10 mouse cellular contexts compared by ENCODE assay signal in the genomic region with DNA sequence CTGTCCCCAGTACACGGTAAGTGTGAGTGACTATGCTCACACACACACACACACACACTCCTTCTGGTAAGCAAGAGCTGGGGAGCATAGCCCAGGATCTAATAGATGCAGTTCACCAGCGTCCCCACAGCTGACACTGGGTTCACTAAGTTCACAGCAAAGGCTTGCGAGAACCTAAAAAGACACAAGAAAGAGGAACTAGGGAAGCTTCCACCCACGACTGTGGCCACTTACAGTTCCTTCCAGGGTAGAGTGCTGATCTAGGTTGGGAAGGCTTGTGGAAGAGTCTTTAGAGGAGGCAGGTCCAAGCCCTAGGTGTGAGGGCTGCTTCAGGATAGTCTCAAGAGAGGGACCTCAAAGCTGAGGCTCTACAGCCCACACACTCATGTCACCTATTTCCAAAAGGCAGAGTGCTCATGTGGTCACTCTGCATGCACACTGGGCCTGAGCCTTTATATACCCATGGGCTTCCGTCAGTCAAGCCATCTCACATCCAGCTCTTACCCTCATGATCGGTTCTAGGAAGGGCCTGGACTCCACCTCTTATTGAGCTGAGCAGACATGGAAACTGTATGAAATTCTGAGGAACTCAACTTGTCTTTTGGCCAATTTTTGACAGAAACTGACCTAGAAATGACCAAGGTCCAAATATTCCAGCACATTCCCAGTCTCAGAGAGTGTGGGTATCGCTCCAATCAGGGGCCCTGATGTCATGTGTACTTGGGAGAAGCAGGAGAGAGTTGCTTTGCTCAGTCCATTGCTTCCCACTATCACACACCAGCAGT. TPM values are rescaled to one million over a fixed set of nuclear protein-coding genes. Genes with fewer than 3 reads are reported as not detected.
DNase-seq lines count a peak whose midpoint lies in the region; ATAC-seq and TF ChIP-seq lines count a peak whose summit lies in the region.
"Had no signal": no experiment of that assay in that cellular context is flagged by ENCODE, and none has a peak within 500 bp of the region (broad histone marks: within the 10 kb centered on the region; RNA-seq: fewer than 3 reads in every experiment).

No protein-coding gene starts in this region.

- H3K4me3 ChIP-seq in liver, embryonic 12.5 days = no peak overlapping the region
- H3K4me3 ChIP-seq in liver, embryonic 11.5 days (ENCODE audit: low read depth, low read length) = no peak overlapping the region
- no peak overlapping the region; the same call in 1 of the 2 replicates for H3K4me3 ChIP-seq in G1E (ENCODE audit: low read depth, low read length)
- H3K4me3 ChIP-seq in bone marrow macrophage, adult 2 months (ENCODE audit: insufficient read depth, low read length) = no peak overlapping the region
- H3K4me3 ChIP-seq in megakaryocyte, embryonic 14.5 days (replicated peaks) = peak overlapping the region; percentile 64
- H3K4me3 ChIP-seq: midbrain, embryonic 15.5 days had no signal

- no peak overlapping the region for H3K9ac ChIP-seq in liver, embryonic 12.5 days
- no peak overlapping the region for H3K9ac ChIP-seq in liver, embryonic 11.5 days (ENCODE audit: low read depth, low read length)
- H3K9ac ChIP-seq: midbrain, embryonic 15.5 days had no signal

- no peak for TF ChIP-seq POLR2A in bone marrow macrophage, adult 2 months (IDR thresholded peaks at IDR 0.05; ENCODE audit: borderline replicate concordance, low read depth, low read length)

- peak overlapping the region; percentile 38 for H3K27ac ChIP-seq in liver, embryonic 12.5 days
- H3K27ac ChIP-seq in liver, embryonic 11.5 days (ENCODE audit: low read depth, low read length) = no peak overlapping the region
- peak overlapping the region; percentile 98 for H3K27ac ChIP-seq in bone marrow macrophage, adult 2 months (ENCODE audit: insufficient read depth, low read depth, low read length)
- H3K27ac ChIP-seq: midbrain, embryonic 15.5 days had no signal

- no peak overlapping the region for H3K4me2 ChIP-seq in liver, embryonic 12.5 days
- H3K4me2 ChIP-seq in liver, embryonic 11.5 days = no peak overlapping the region
- H3K4me2 ChIP-seq: midbrain, embryonic 15.5 days had no signal

- no peak for TF ChIP-seq CTCF in G1E (IDR thresholded peaks at IDR 0.05; ENCODE audit: low read depth, low read length)
- TF ChIP-seq CTCF in bone marrow macrophage, adult 2 months (IDR thresholded peaks at IDR 0.05; ENCODE audit: low read depth, low read length) = no peak

- no peak for ATAC-seq in liver, embryonic 12.5 days
- ATAC-seq in liver, embryonic 11.5 days (replicated peaks; ENCODE audit: low FRiP score) = no peak
- ATAC-seq in G1E (ENCODE audit: extremely low read depth, insufficient number of reproducible peaks, low FRiP score, poor library complexity, severe bottlenecking) = peak; percentile 29; the same call in 1 of the 2 replicates
- ATAC-seq: midbrain, embryonic 15.5 days had no signal

- peaks cover 96% of the 10 kb centered on the region for H3K36me3 ChIP-seq in liver, embryonic 12.5 days
- H3K36me3 ChIP-seq in liver, embryonic 11.5 days (ENCODE audit: control insufficient read depth, insufficient read depth, low read length) = peaks cover 43% of the 10 kb centered on the region
- peaks cover 93% of the 10 kb centered on the region for H3K36me3 ChIP-seq in G1E (replicated peaks)
- H3K36me3 ChIP-seq in megakaryocyte, embryonic 14.5 days (replicated peaks; ENCODE audit: low read length) = peaks cover 89% of the 10 kb centered on the region

- 73% methylated on average over 7 of the region's 7 CpGs for WGBS in liver, embryonic 12.5 days (ENCODE audit: insufficient replicate concordance)
- WGBS in liver, embryonic 11.5 days = 80% methylated on average over 7 of the region's 7 CpGs

- no peaks in the 10 kb centered on the region for H3K27me3 ChIP-seq in liver, embryonic 12.5 days (replicated peaks)
- H3K27me3 ChIP-seq in liver, embryonic 11.5 days (replicated peaks; ENCODE audit: control insufficient read depth, insufficient read depth, low read length) = no peaks in the 10 kb centered on the region
- no peaks in the 10 kb centered on the region for H3K27me3 ChIP-seq in G1E (ENCODE audit: insufficient read depth, low read length)
- no peaks in the 10 kb centered on the region for H3K27me3 ChIP-seq in megakaryocyte, embryonic 14.5 days (replicated peaks)
- H3K27me3 ChIP-seq: midbrain, embryonic 15.5 days had no signal

- no peaks in the 10 kb centered on the region for H3K9me3 ChIP-seq in liver, embryonic 12.5 days (replicated peaks)
- no peaks in the 10 kb centered on the region for H3K9me3 ChIP-seq in liver, embryonic 11.5 days (ENCODE audit: control insufficient read depth, low read length)
- no peaks in the 10 kb centered on the region for H3K9me3 ChIP-seq in G1E (replicated peaks)
- no peaks in the 10 kb centered on the region for H3K9me3 ChIP-seq in megakaryocyte, embryonic 14.5 days
- H3K9me3 ChIP-seq: midbrain, embryonic 15.5 days had no signal

- no peak for DNase-seq in liver, embryonic 11.5 days (ENCODE audit: low spot score)
- no peak for DNase-seq in G1E (ENCODE audit: low spot score)
- DNase-seq in left cerebral cortex, adult 8-10 months (ENCODE audit: low spot score in 2 of 2) = no peak
- no peak for DNase-seq in gastrocnemius, adult 8-10 months (ENCODE audit: low spot score in 2 of 2)
- DNase-seq: kidney, adult 18-20 months; lung, adult 2 months had no signal

- H3K4me1 ChIP-seq in liver, embryonic 12.5 days = peaks cover 40% of the 10 kb centered on the region
- peaks cover 5% of the 10 kb centered on the region for H3K4me1 ChIP-seq in liver, embryonic 11.5 days (replicated peaks; ENCODE audit: control insufficient read depth, insufficient read depth, low read length)
- peaks cover 78% of the 10 kb centered on the region for H3K4me1 ChIP-seq in G1E (ENCODE audit: insufficient read depth, low read depth, low read length)
- peaks cover 64% of the 10 kb centered on the region for H3K4me1 ChIP-seq in bone marrow macrophage, adult 2 months (ENCODE audit: control insufficient read depth, insufficient read depth, low read length)
- peaks cover 67% of the 10 kb centered on the region for H3K4me1 ChIP-seq in megakaryocyte, embryonic 14.5 days

RNA-seq across cellular contexts. Expression of a gene that starts 13.0 kb away (rescaled TPM):
- 106 and 107 TPM in 2 replicates for polyA plus RNA-seq in liver, embryonic 12.5 days (2016; fragmentation: Nextera tagmentation; extraction: Ambion mirVana)
- 83.7 and 91.8 TPM in 2 replicates for polyA plus RNA-seq in liver, embryonic 11.5 days (2014; fragmentation: Nextera tagmentation; extraction: Ambion mirVana)
- total RNA-seq in G1E (2014; fragmentation: Nextera tagmentation) (25.3 and 50.3 TPM in 2 replicates), G1E (2017) (12.8 and 18.3 TPM in 2 replicates)
- polyA plus RNA-seq in G1E (2012) = 16.4 and 18.5 TPM in 2 replicates
- polyA plus RNA-seq in bone marrow macrophage, adult 2 months (2012; ENCODE audit: insufficient read depth, insufficient read length, missing spikeins) = 23.4 and 26.3 TPM in 2 replicates
- polyA plus RNA-seq in megakaryocyte, embryonic 14.5 days (2012; ENCODE audit: insufficient read depth, low replicate concordance) = 6.9 TPM in 1 of 2 replicates, not detected in the other
- total RNA-seq in left cerebral cortex, adult 8-10 months (2022) = 10 to 100 TPM; 16.5 to 22.7 (median 19.1) TPM
- 10 to 100 TPM; 17.2 to 23.5 (median 21.3) TPM for total RNA-seq in gastrocnemius, adult 8-10 months (2022)

RNA-seq across cellular contexts. Expression of a gene that starts 13.4 kb away (rescaled TPM):
- 113 and 120 TPM in 2 replicates for polyA plus RNA-seq in liver, embryonic 12.5 days (2016; fragmentation: Nextera tagmentation; extraction: Ambion mirVana)
- polyA plus RNA-seq in liver, embryonic 11.5 days (2014; fragmentation: Nextera tagmentation; extraction: Ambion mirVana) = 140 and 141 TPM in 2 replicates
- total RNA-seq in G1E (2014; fragmentation: Nextera tagmentation) (51.1 and 59.0 TPM in 2 replicates), G1E (2017) (36.7 and 53.7 TPM in 2 replicates)
- 25.2 and 47.5 TPM in 2 replicates for polyA plus RNA-seq in G1E (2012)
- 93.3 and 99.6 TPM in 2 replicates for polyA plus RNA-seq in bone marrow macrophage, adult 2 months (2012; ENCODE audit: insufficient read depth, insufficient read length, missing spikeins)
- polyA plus RNA-seq in megakaryocyte, embryonic 14.5 days (2012; ENCODE audit: insufficient read depth, low replicate concordance) = 52.8 and 53.5 TPM in 2 replicates
- total RNA-seq in left cerebral cortex, adult 8-10 months (2022) = 10 to 100 TPM; 92.9 to 97.2 (median 94.3) TPM
- total RNA-seq in gastrocnemius, adult 8-10 months (2022) = 10 to 100 TPM; 36.7 to 39.9 (median 38.5) TPM
